Mouse (Mus musculus) hindbrain, embryonic 11.5 days (tissue): ENCODE measurements around the gene Psma4. TPM values are rescaled to one million over a fixed set of nuclear protein-coding genes. Genes with fewer than 3 reads are reported as not detected.
A peak's percentile ranks its signal among the peaks of the same experiment; 100 is the strongest.
"Not testable (repeated sequence)": the region's sequence is repeated elsewhere in the genome, so short reads cannot be mapped to it uniquely, and the experiment has no call there.

Experiments used
- ATAC-seq: fragments of 200-750 bp; cut with Nextera tagmentation; 2 replicates; pipeline ENCODE4 v1.8.0; 2017; ENCODE audit warnings: mild to moderate bottlenecking, moderate TSS enrichment, moderate library complexity; ENCODE audit not compliant: low FRiP score
- DNase-seq: peaks from one replicate; pipeline ENCODE4 v3.0.0-alpha.2; 2015; ENCODE audit warnings: low spot score
- H3K27ac ChIP-seq: fragments of 300-500 bp; sonication (generic); 2 replicates; pipeline ENCODE4 v1.5.1; 2014; ENCODE audit warnings: mild to moderate bottlenecking, low read depth, low read length
- H3K27me3 ChIP-seq: fragments of 300-500 bp; sonication (generic); 2 replicates; pipeline ENCODE4 v1.6.1; 2014; ENCODE audit warnings: mild to moderate bottlenecking, low read length, moderate library complexity, mixed read lengths; ENCODE audit not compliant: control insufficient read depth, insufficient read depth
- H3K36me3 ChIP-seq: fragments of 300-500 bp; sonication (generic); 2 replicates; pipeline ENCODE4 v1.6.1; 2014; ENCODE audit warnings: mild to moderate bottlenecking, low read length, moderate library complexity, mixed read lengths; ENCODE audit not compliant: control insufficient read depth, insufficient read depth
- H3K4me1 ChIP-seq: fragments of 300-500 bp; sonication (generic); replicated peaks from 2 replicates; pipeline ENCODE4 v1.6.1; 2014; ENCODE audit warnings: low read length, mixed read lengths; ENCODE audit not compliant: control insufficient read depth, insufficient read depth
- H3K4me2 ChIP-seq: fragments of 300-500 bp; sonication (generic); replicated peaks from 2 replicates; pipeline ENCODE4 v1.6.1; 2014; ENCODE audit warnings: mild to moderate bottlenecking, low read depth, low read length
- H3K4me3 ChIP-seq: fragments of 300-500 bp; sonication (generic); 2 replicates; pipeline ENCODE4 v1.5.1; 2014; ENCODE audit warnings: low read depth, low read length
- H3K9ac ChIP-seq: fragments of 300-500 bp; sonication (generic); 2 replicates; pipeline ENCODE4 v1.6.1; 2014; ENCODE audit warnings: low read depth, low read length
- H3K9me3 ChIP-seq: fragments of 300-500 bp; sonication (generic); 2 replicates; pipeline ENCODE4 v1.6.1; 2016; ENCODE audit warnings: low read length; ENCODE audit not compliant: control insufficient read depth
- WGBS: fragments of 180-500 bp; shearing (Covaris S2); extraction: QIAGEN DNeasy Blood & Tissue Kit; methylation state at CpG from one replicate; pipeline ENCODE4 v1.1.7; 2014; 5-methylcytosine and 5-hydroxymethylcytosine counted together
- polyA plus RNA-seq: library from polyadenylated mRNA; unstranded; fragments of >200 nt; fragmentation: Nextera tagmentation; extraction: Ambion mirVana; gene quantifications from 2 replicates; pipeline ENCODE4 v1.2.1, GENCODE M21; 2014

The Psma4 gene
- polyA plus RNA-seq, 1 experiment from 2014 or later, result 340 TPM

GRCm38 (mm10) chr9:54930741-54931140, 19.8 kb upstream of the Psma4 start:
- DNase-seq (no peak), ATAC-seq (no peak)
- Histone ChIP-seq H3K27me3 (no peaks in the 10 kb centered on the region), H3K4me2 (no peak overlapping the region), H3K27ac (no peak overlapping the region), H3K4me1 (no peaks in the 10 kb centered on the region), H3K9me3 (no peaks in the 10 kb centered on the region), H3K36me3 (no peaks in the 10 kb centered on the region), H3K4me3 (no peak overlapping the region), H3K9ac (no peak overlapping the region)
- 88% methylated on average over 1 of the region's 1 CpGs for WGBS

DNA sequence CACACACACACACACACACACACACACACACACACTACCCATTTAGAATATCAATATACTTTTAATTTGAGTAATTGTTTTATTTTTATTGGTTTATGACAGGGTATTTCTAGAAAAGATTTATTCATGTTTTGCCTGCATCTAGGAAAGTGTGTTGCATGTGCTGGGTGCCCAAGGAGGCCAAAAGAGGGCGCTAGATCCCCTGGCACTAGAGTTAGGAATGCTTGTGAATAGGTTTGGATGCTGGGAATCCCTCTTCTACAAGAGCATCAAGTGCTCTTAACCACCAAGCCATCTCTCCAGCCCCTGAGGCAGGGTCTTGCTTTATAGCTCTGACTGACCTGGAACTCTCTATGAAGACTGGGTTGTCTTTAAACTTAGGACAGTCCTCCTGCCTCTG, 18.8 kb upstream of the Psma4 start:
- DNase-seq, result no peak
- Histone ChIP-seq H3K4me1 (no peaks in the 10 kb centered on the region), H3K9me3 (no peaks in the 10 kb centered on the region), H3K4me2 (no peak overlapping the region), H3K36me3 (no peaks in the 10 kb centered on the region), H3K4me3 (no peak overlapping the region), H3K27me3 (no peaks in the 10 kb centered on the region), H3K9ac (no peak overlapping the region), H3K27ac (no peak overlapping the region)
- 15% methylated on average over 1 of the region's 1 CpGs for WGBS
- no peak for ATAC-seq

GRCm38 (mm10) chr9:54932379-54932778, 18.2 kb upstream of the Psma4 start:
- DNase-seq (no peak), ATAC-seq (no peak)
- Histone ChIP-seq H3K9ac (no peak overlapping the region), H3K4me3 (no peak overlapping the region), H3K27me3 (no peaks in the 10 kb centered on the region), H3K36me3 (no peaks in the 10 kb centered on the region), H3K9me3 (no peaks in the 10 kb centered on the region), H3K27ac (no peak overlapping the region), H3K4me2 (no peak overlapping the region), H3K4me1 (no peaks in the 10 kb centered on the region)
- 71% methylated on average over 2 of the region's 2 CpGs for WGBS

- H3K36me3 ChIP-seq, result no peaks in the 10 kb centered on the region
- no peak for DNase-seq
- H3K27me3 ChIP-seq, result no peaks in the 10 kb centered on the region
- no peaks in the 10 kb centered on the region for H3K9me3 ChIP-seq
- no peak for ATAC-seq
- H3K4me3 ChIP-seq, result no peak overlapping the region
- H3K4me1 ChIP-seq, result no peaks in the 10 kb centered on the region
- no peak overlapping the region for H3K9ac ChIP-seq
- H3K27ac ChIP-seq, result no peak overlapping the region
- no peak overlapping the region for H3K4me2 ChIP-seq
- 92% methylated on average over 4 of the region's 4 CpGs for WGBS
These were observed 8.5 kb upstream of the Psma4 start for GRCm38 (mm10) chr9:54942071-54942470.

GRCm38 (mm10) chr9:54944467-54944866, 6.1 kb upstream of the Psma4 start:
- Histone ChIP-seq H3K9me3 (no peaks in the 10 kb centered on the region), H3K36me3 (no peaks in the 10 kb centered on the region), H3K27ac (no peak overlapping the region), H3K9ac (no peak overlapping the region), H3K4me2 (no peak overlapping the region), H3K27me3 (no peaks in the 10 kb centered on the region), H3K4me1 (no peaks in the 10 kb centered on the region), H3K4me3 (no peak overlapping the region)
- no peak for ATAC-seq
- no peak for DNase-seq
- WGBS, result 85% methylated on average over 2 of the region's 2 CpGs

DNA sequence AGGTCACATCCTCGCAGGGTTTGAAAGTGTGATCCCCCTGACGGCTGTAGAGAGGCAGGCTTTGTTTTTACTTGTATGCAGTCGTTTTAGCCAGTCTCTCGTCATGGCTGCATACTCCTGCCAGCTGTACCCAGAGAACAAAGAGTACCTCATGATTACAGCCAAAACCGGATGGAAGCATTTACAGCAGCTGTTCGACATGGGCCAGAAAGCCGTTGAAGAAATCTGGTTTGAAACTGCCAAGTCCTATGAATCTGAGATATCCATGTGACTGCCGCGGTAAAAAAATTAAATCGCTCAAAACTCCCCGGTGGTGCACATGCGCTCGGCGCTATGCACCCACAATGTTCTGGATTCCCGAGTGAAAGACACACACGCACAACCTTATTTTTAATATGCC, 4.3 kb upstream of the Psma4 start:
- Histone ChIP-seq H3K27me3 (no peaks in the 10 kb centered on the region), H3K4me1 (no peaks in the 10 kb centered on the region), H3K27ac (no peak overlapping the region), H3K9ac (no peak overlapping the region), H3K4me2 (no peak overlapping the region), H3K36me3 (no peaks in the 10 kb centered on the region), H3K4me3 (no peak overlapping the region), H3K9me3 (no peaks in the 10 kb centered on the region)
- ATAC-seq (no peak), DNase-seq (no peak)
- 81% methylated on average over 16 of the region's 16 CpGs for WGBS

DNA sequence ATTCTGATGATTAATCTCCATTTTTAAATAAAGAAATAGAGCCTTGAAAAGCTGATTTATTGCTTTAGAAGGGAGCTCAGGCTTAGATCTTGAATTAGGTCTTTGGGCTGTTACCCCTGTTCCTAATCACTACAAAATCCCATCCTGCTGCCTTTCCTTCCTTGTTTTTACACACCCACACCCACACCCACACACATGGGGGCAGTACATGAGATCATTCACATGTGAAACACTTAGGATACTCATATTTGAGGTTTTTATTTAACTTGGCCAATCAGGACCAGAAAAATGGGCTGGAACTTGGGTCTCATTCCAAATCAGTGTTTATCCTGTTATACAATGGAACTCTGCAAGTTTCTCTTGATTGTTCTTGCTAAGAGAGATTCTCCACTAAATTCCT, 1.1 kb upstream of the Psma4 start:
- no peak for DNase-seq
- H3K27ac ChIP-seq, result no peak overlapping the region
- H3K4me3 ChIP-seq, result no peak overlapping the region
- no peak overlapping the region for H3K4me2 ChIP-seq
- H3K27me3 ChIP-seq, result no peaks in the 10 kb centered on the region
- no peaks in the 10 kb centered on the region for H3K9me3 ChIP-seq
- H3K36me3 ChIP-seq, result no peaks in the 10 kb centered on the region
- H3K9ac ChIP-seq, result no peak overlapping the region
- ATAC-seq, result no peak
- no peaks in the 10 kb centered on the region; the same call in 1 of the 2 replicates for H3K4me1 ChIP-seq

- Histone ChIP-seq H3K4me2 (peak overlapping the region; percentile 74; the same call in 1 of the 2 replicates), H3K9ac (peak overlapping the region; percentile 76), H3K4me3 (peak overlapping the region; percentile 81), H3K27ac (0 out of 2 replicates have a peak overlapping the region, but pooled peaks have one; percentile 6)
- not testable (repeated sequence) for H3K27me3 ChIP-seq, H3K36me3 ChIP-seq, H3K9me3 ChIP-seq, DNase-seq, H3K4me1 ChIP-seq
- WGBS, result 53% methylated on average over 8 of the region's 8 CpGs
- ATAC-seq, result peak; percentile 55; the same call in 1 of the 2 replicates
These were observed 428 bp upstream of the Psma4 start for GRCm38 (mm10) chr9:54950162-54950561.

GRCm38 (mm10) chr9:54961059-54961458, 10.5 kb downstream of the Psma4 start:
- H3K27ac ChIP-seq, result no peak overlapping the region
- no peaks in the 10 kb centered on the region for H3K4me1 ChIP-seq

More at GRCm38 (mm10) chr9:54961059-54961458, 10.5 kb downstream of the Psma4 start:
- H3K27me3 ChIP-seq, result no peaks in the 10 kb centered on the region
- 96% methylated on average over 4 of the region's 4 CpGs for WGBS
- H3K4me2 ChIP-seq, result no peak overlapping the region
- H3K9ac ChIP-seq, result no peak overlapping the region
- ATAC-seq, result no peak
- DNase-seq, result no peak
- H3K36me3 ChIP-seq, result 0 out of 2 replicates have a peak, but pooled peaks cover 2% of the 10 kb centered on the region
- H3K9me3 ChIP-seq, result no peaks in the 10 kb centered on the region
- no peak overlapping the region for H3K4me3 ChIP-seq
